Mouse (Mus musculus): Measurements from ENCODE around the gene Tmem164.

DNA sequence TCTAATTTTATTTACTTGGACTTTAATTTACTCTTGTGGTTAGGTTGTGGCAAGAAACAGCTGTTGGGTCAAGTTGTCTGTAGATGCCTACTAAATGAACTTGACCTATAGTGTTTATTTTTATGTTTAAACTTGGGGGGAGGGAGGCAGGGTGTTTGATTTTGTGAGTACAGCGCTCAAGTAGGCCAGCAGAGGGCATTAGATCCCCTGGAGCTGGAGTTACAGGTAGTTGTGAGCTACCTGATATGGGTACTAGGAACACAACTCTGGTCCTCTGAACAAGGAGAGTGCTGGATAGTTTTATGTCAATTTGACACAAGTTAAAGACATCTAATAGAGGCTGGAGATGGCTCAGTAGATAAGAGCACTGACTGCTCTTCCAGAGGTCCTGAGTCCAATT is 34.0 kb upstream of the Tmem164 start:
- TF ChIP-seq CTCF (IDR thresholded peaks at IDR 0.05; ENCODE audit: control insufficient read depth, insufficient read depth, insufficient read length) (no peak), CEBPB (IDR thresholded peaks at IDR 0.05; ENCODE audit: low read depth) (no peak), MYOD1 (IDR thresholded peaks at IDR 0.05; ENCODE audit: control insufficient read depth, insufficient read length, low read depth) (no peak), MYOG (IDR thresholded peaks at IDR 0.05; ENCODE audit: control insufficient read depth, extremely low read depth, insufficient read length) (no peak), MAX (IDR thresholded peaks at IDR 0.05) (no peak), USF1 (IDR thresholded peaks at IDR 0.05; ENCODE audit: low read depth) (no peak)
